In genomic region chr9:45841458-45841857, GRCm38 (mm10) we compare ENCODE assay signal across 12 mouse cellular contexts. TPM values are rescaled to one million over a fixed set of nuclear protein-coding genes. Genes with fewer than 3 reads are reported as not detected.
DNase-seq lines count a peak whose midpoint lies in the region; ATAC-seq and TF ChIP-seq lines count a peak whose summit lies in the region.
"Had no signal": no experiment of that assay in that cellular context is flagged by ENCODE, and none has a peak within 500 bp of the region (broad histone marks: within the 10 kb centered on the region; RNA-seq: fewer than 3 reads in every experiment).

No protein-coding gene starts in this region.

- no peak for TF ChIP-seq POLR2A in liver, adult 2 months (IDR thresholded peaks at IDR 0.05; ENCODE audit: extremely low read depth, insufficient read depth, low read length)

- H3K9me3 ChIP-seq in liver, embryonic 14.5 days (ENCODE audit: control insufficient read depth, low read length) = no peaks in the 10 kb centered on the region
- H3K9me3 ChIP-seq: heart, embryonic 10.5 days had no signal

- no peaks in the 10 kb centered on the region for H3K27me3 ChIP-seq in liver, adult 2 months (ENCODE audit: control insufficient read depth, insufficient read depth, low read length)
- H3K27me3 ChIP-seq in liver, embryonic 14.5 days (ENCODE audit: control insufficient read depth, insufficient read depth, low read length) = peaks cover 12% of the 10 kb centered on the region

- 30% methylated on average over 6 of the region's 6 CpGs for WGBS in liver, adult 2 months
- 67% methylated on average over 6 of the region's 6 CpGs for WGBS in liver, embryonic 14.5 days (ENCODE audit: insufficient replicate concordance)

- H3K4me2 ChIP-seq in liver, embryonic 14.5 days (ENCODE audit: low read depth) = peak overlapping the region; percentile 48; the same call in 1 of the 2 replicates

- TF ChIP-seq CTCF in liver, adult 2 months (IDR thresholded peaks at IDR 0.05; ENCODE audit: low read depth, low read length) = no peak
- no peak for TF ChIP-seq CTCF in liver, embryonic 14.5 days (IDR thresholded peaks at IDR 0.05; ENCODE audit: low read depth)

- H3K4me1 ChIP-seq in liver, adult 2 months (ENCODE audit: control insufficient read depth, insufficient read depth, low read length) = peaks cover 28% of the 10 kb centered on the region
- peaks cover 0 to 16% of the 10 kb centered on the region in 2 experiments; a peak in 3 of 4 replicates for H3K4me1 ChIP-seq in liver, embryonic 14.5 days (replicated peaks; ENCODE audit: control insufficient read depth in 2 of 2, insufficient read depth in 2 of 2, low read length in 1 of 2)

- peak; percentile 27 for DNase-seq in gastrocnemius, postnatal 10 days
- no peak for DNase-seq in gastrocnemius, postnatal 4 days (ENCODE audit: low spot score in 2 of 2)
- DNase-seq in liver, adult 2 months (ENCODE audit: extremely low read depth, low read depth, low spot score) = peak; percentile 77
- DNase-seq in liver = no peak
- DNase-seq in liver, embryonic 14.5 days (ENCODE audit: low read depth in 3 of 3, low spot score in 3 of 3) = no peak
- peak; percentile 58 for DNase-seq in skeletal muscle tissue, adult 2 months (ENCODE audit: low read depth, low spot score)
- no peak for DNase-seq in ovary, postnatal 36 days (ENCODE audit: low spot score)
- no peak for DNase-seq in frontal cortex, postnatal 14 days (ENCODE audit: low spot score in 2 of 2)
- DNase-seq: kidney, adult 18-20 months; lung, postnatal 36 days; thymus, adult 2 months had no signal

- H3K4me3 ChIP-seq in liver, adult 2 months (ENCODE audit: insufficient read depth, low read depth, low read length) = no peak overlapping the region
- H3K4me3 ChIP-seq in liver, embryonic 14.5 days (ENCODE audit: insufficient read depth in 1 of 2, low read depth in 2 of 2, low read length in 2 of 2) = no peak overlapping the region
- H3K4me3 ChIP-seq: heart, embryonic 10.5 days had no signal

- H3K9ac ChIP-seq in liver, adult 2 months (ENCODE audit: low read depth, low read length) = no peak overlapping the region
- H3K9ac ChIP-seq in liver, embryonic 14.5 days (replicated peaks) = no peak overlapping the region

- no peak for TF ChIP-seq EP300 in liver, embryonic 14.5 days (IDR thresholded peaks at IDR 0.05; ENCODE audit: low read depth)

- no peak for ATAC-seq in liver, embryonic 14.5 days (ENCODE audit: insufficient read depth)

- no peaks in the 10 kb centered on the region for H3K36me3 ChIP-seq in liver, adult 2 months (ENCODE audit: control insufficient read depth, insufficient read depth, low read length)
- H3K36me3 ChIP-seq in liver, embryonic 14.5 days (replicated peaks; ENCODE audit: control insufficient read depth, insufficient read depth, low read depth) = no peaks in the 10 kb centered on the region

- peaks cover 26% of the 10 kb centered on the region; the same call in 1 of the 2 replicates for H3K79me2 ChIP-seq in liver, adult 2 months (ENCODE audit: control insufficient read depth, insufficient read depth, low read length)

- no peak overlapping the region for H3K27ac ChIP-seq in liver, adult 2 months (replicated peaks; ENCODE audit: insufficient read depth, low read depth, low read length)
- no peak overlapping the region for H3K27ac ChIP-seq in liver, embryonic 14.5 days
- H3K27ac ChIP-seq: heart, embryonic 10.5 days had no signal

RNA-seq across cellular contexts. Expression of gene Bace1, which starts 3.1 kb away (rescaled TPM):
- 10 to 100 TPM; 41.8 to 43.4 TPM for total RNA-seq in gastrocnemius, postnatal 10 days (2021)
- total RNA-seq in gastrocnemius, postnatal 4 days (2021) = 10 to 100 TPM; 36.9 to 39.6 TPM
- total RNA-seq in liver, adult 2 months (2014; rRNA removed) = 7.6 and 9.9 TPM in 2 replicates
- 23.0 and 24.1 TPM in 2 replicates for polyA plus RNA-seq in liver, adult 2 months (2012; rRNA removed)
- 3.1 and 3.4 TPM in 2 replicates for polyA plus RNA-seq in liver, embryonic 14.5 days (2012; rRNA removed)
- 3.6 and 4.2 TPM in 2 replicates for polyA plus RNA-seq in liver, embryonic 14.5 days (2014; fragmentation: Nextera tagmentation; extraction: Ambion mirVana)

RNA-seq across cellular contexts. Expression of gene Cep164, which starts 13.0 kb away (rescaled TPM):
- total RNA-seq in gastrocnemius, postnatal 10 days (2021) = 1 to 10 TPM; 3.3 to 7.2 TPM
- total RNA-seq in gastrocnemius, postnatal 4 days (2021) = 10 to 100 TPM; 11.9 to 12.5 TPM
- total RNA-seq in liver, adult 2 months (2014; rRNA removed) = 4.1 and 5.0 TPM in 2 replicates
- polyA plus RNA-seq in liver, adult 2 months (2012; rRNA removed) = 7.1 and 8.3 TPM in 2 replicates
- 4.9 and 5.7 TPM in 2 replicates for polyA plus RNA-seq in liver, embryonic 14.5 days (2012; rRNA removed)
- polyA plus RNA-seq in liver, embryonic 14.5 days (2014; fragmentation: Nextera tagmentation; extraction: Ambion mirVana) = 3.7 and 4.0 TPM in 2 replicates

Comparison
In these comparisons a context has a peak if more than half of its experiments do, and no peak if none do; other contexts are left out.
1. DNase-seq: peak in gastrocnemius, postnatal 10 days (single experiment), liver, adult 2 months (single experiment) and skeletal muscle tissue, adult 2 months (single experiment); none in gastrocnemius, postnatal 4 days (0 of 2), liver (single experiment), liver, embryonic 14.5 days (0 of 3), ovary, postnatal 36 days (single experiment) and frontal cortex, postnatal 14 days (0 of 2).